Mouse (Mus musculus): ENCODE data around the gene Mfsd14a. TPM values are rescaled to one million over a fixed set of nuclear protein-coding genes. Genes with fewer than 3 reads are reported as not detected.

Mfsd14a gene
- polyA plus RNA-seq, 1 experiment, result 13.3 TPM

- Histone ChIP-seq H3ac (ENCODE audit: control insufficient read depth, insufficient read length, low read depth) (no peak overlapping the region), H3K27me3 (ENCODE audit: control insufficient read depth, insufficient read depth, insufficient read length) (no peaks in the 10 kb centered on the region), H3K36me3 (ENCODE audit: control insufficient read depth, insufficient read depth) (peaks cover 8% of the 10 kb centered on the region), H3K4me3 (ENCODE audit: insufficient read depth, poor library complexity, severe bottlenecking) (no peak overlapping the region), H3K79me3 (ENCODE audit: low read depth) (peaks cover 22% of the 10 kb centered on the region), H3K79me2 (ENCODE audit: control insufficient read depth, insufficient read depth) (peaks cover 84% of the 10 kb centered on the region)
- no peak for TF ChIP-seq MAX (IDR thresholded peaks at IDR 0.05)
- TF ChIP-seq CEBPB (IDR thresholded peaks at IDR 0.05; ENCODE audit: low read depth), result no peak
- TF ChIP-seq FOSL1 (IDR thresholded peaks at IDR 0.05; ENCODE audit: insufficient read depth, low read length, poor library complexity, severe bottlenecking), result no peak
- no peak for TF ChIP-seq USF1 (IDR thresholded peaks at IDR 0.05; ENCODE audit: low read depth)
- no peak for TF ChIP-seq MYOD1 (IDR thresholded peaks at IDR 0.05; ENCODE audit: control insufficient read depth, insufficient read length, low read depth)
- TF ChIP-seq CTCF (IDR thresholded peaks at IDR 0.05; ENCODE audit: control insufficient read depth, insufficient read depth, insufficient read length), result no peak
- TF ChIP-seq MYOG (IDR thresholded peaks at IDR 0.05; ENCODE audit: control insufficient read depth, extremely low read depth, insufficient read length), result no peak
Observed at GRCm38 (mm10) chr3:116702647-116703272, 40.3 kb upstream of the Mfsd14a start.

- Histone ChIP-seq H3K79me2 (ENCODE audit: control insufficient read depth, insufficient read depth) (peaks cover 80% of the 10 kb centered on the region), H3K27me3 (ENCODE audit: control insufficient read depth, insufficient read depth, insufficient read length) (no peaks in the 10 kb centered on the region), H3K36me3 (ENCODE audit: control insufficient read depth, insufficient read depth) (peaks cover 4% of the 10 kb centered on the region), H3K79me3 (ENCODE audit: low read depth) (peaks cover 23% of the 10 kb centered on the region), H3K4me3 (ENCODE audit: insufficient read depth, poor library complexity, severe bottlenecking) (no peak overlapping the region), H3ac (ENCODE audit: control insufficient read depth, insufficient read length, low read depth) (no peak overlapping the region)
- TF ChIP-seq MAX (IDR thresholded peaks at IDR 0.05) (no peak), CTCF (IDR thresholded peaks at IDR 0.05; ENCODE audit: control insufficient read depth, insufficient read depth, insufficient read length) (no peak), MYOD1 (IDR thresholded peaks at IDR 0.05; ENCODE audit: control insufficient read depth, insufficient read length, low read depth) (no peak), CEBPB (IDR thresholded peaks at IDR 0.05; ENCODE audit: low read depth) (no peak), MYOG (IDR thresholded peaks at IDR 0.05; ENCODE audit: control insufficient read depth, extremely low read depth, insufficient read length) (no peak), FOSL1 (IDR thresholded peaks at IDR 0.05; ENCODE audit: insufficient read depth, low read length, poor library complexity, severe bottlenecking) (no peak), USF1 (IDR thresholded peaks at IDR 0.05; ENCODE audit: low read depth) (no peak)
Observed at GRCm38 (mm10) chr3:116701601-116702000, 39.1 kb upstream of the Mfsd14a start.

GRCm38 (mm10) chr3:116698786-116699185, 36.3 kb upstream of the Mfsd14a start:
- Histone ChIP-seq H3ac (ENCODE audit: control insufficient read depth, insufficient read length, low read depth) (no peak overlapping the region), H3K79me3 (ENCODE audit: low read depth) (peaks cover 26% of the 10 kb centered on the region)
- no peak for TF ChIP-seq USF1 (IDR thresholded peaks at IDR 0.05; ENCODE audit: low read depth)
- no peak for TF ChIP-seq MAX (IDR thresholded peaks at IDR 0.05)
- TF ChIP-seq FOSL1 (IDR thresholded peaks at IDR 0.05; ENCODE audit: insufficient read depth, low read length, poor library complexity, severe bottlenecking), result no peak
- no peak for TF ChIP-seq MYOG (IDR thresholded peaks at IDR 0.05; ENCODE audit: control insufficient read depth, extremely low read depth, insufficient read length)
- no peak for TF ChIP-seq MYOD1 (IDR thresholded peaks at IDR 0.05; ENCODE audit: control insufficient read depth, insufficient read length, low read depth)
- TF ChIP-seq CTCF (IDR thresholded peaks at IDR 0.05; ENCODE audit: control insufficient read depth, insufficient read depth, insufficient read length), result no peak
- TF ChIP-seq CEBPB (IDR thresholded peaks at IDR 0.05; ENCODE audit: low read depth), result no peak

GRCm38 (mm10) chr3:116695666-116695985, 33.1 kb upstream of the Mfsd14a start:
- TF ChIP-seq CEBPB (IDR thresholded peaks at IDR 0.05; ENCODE audit: low read depth) (no peak), FOSL1 (IDR thresholded peaks at IDR 0.05; ENCODE audit: insufficient read depth, low read length, poor library complexity, severe bottlenecking) (no peak), MYOG (IDR thresholded peaks at IDR 0.05; ENCODE audit: control insufficient read depth, extremely low read depth, insufficient read length) (no peak), MYOD1 (IDR thresholded peaks at IDR 0.05; ENCODE audit: control insufficient read depth, insufficient read length, low read depth) (no peak), USF1 (IDR thresholded peaks at IDR 0.05; ENCODE audit: low read depth) (no peak), CTCF (IDR thresholded peaks at IDR 0.05; ENCODE audit: control insufficient read depth, insufficient read depth, insufficient read length) (no peak), MAX (IDR thresholded peaks at IDR 0.05) (no peak)
- Histone ChIP-seq H3K36me3 (ENCODE audit: control insufficient read depth, insufficient read depth) (peaks cover 12% of the 10 kb centered on the region), H3K27me3 (ENCODE audit: control insufficient read depth, insufficient read depth, insufficient read length) (no peaks in the 10 kb centered on the region), H3K79me3 (ENCODE audit: low read depth) (peaks cover 12% of the 10 kb centered on the region), H3K4me3 (ENCODE audit: insufficient read depth, poor library complexity, severe bottlenecking) (no peak overlapping the region), H3K79me2 (ENCODE audit: control insufficient read depth, insufficient read depth) (peaks cover 36% of the 10 kb centered on the region), H3ac (ENCODE audit: control insufficient read depth, insufficient read length, low read depth) (no peak overlapping the region)

More at GRCm38 (mm10) chr3:116698786-116699185, 36.3 kb upstream of the Mfsd14a start:
- peaks cover 3% of the 10 kb centered on the region for H3K36me3 ChIP-seq (ENCODE audit: control insufficient read depth, insufficient read depth)
- no peaks in the 10 kb centered on the region for H3K27me3 ChIP-seq (ENCODE audit: control insufficient read depth, insufficient read depth, insufficient read length)
- peaks cover 63% of the 10 kb centered on the region for H3K79me2 ChIP-seq (ENCODE audit: control insufficient read depth, insufficient read depth)
- H3K4me3 ChIP-seq (ENCODE audit: insufficient read depth, poor library complexity, severe bottlenecking), result no peak overlapping the region

GRCm38 (mm10) chr3:116694955-116695665, 32.6 kb upstream of the Mfsd14a start:
- H3K36me3 ChIP-seq (ENCODE audit: control insufficient read depth, insufficient read depth), result peaks cover 12% of the 10 kb centered on the region
- TF ChIP-seq USF1 (IDR thresholded peaks at IDR 0.05; ENCODE audit: low read depth), result no peak
- no peak for TF ChIP-seq CEBPB (IDR thresholded peaks at IDR 0.05; ENCODE audit: low read depth)
- no peak for TF ChIP-seq FOSL1 (IDR thresholded peaks at IDR 0.05; ENCODE audit: insufficient read depth, low read length, poor library complexity, severe bottlenecking)
- no peak for TF ChIP-seq MYOD1 (IDR thresholded peaks at IDR 0.05; ENCODE audit: control insufficient read depth, insufficient read length, low read depth)
- TF ChIP-seq MAX (IDR thresholded peaks at IDR 0.05), result no peak
- TF ChIP-seq MYOG (IDR thresholded peaks at IDR 0.05; ENCODE audit: control insufficient read depth, extremely low read depth, insufficient read length), result no peak
- no peak for TF ChIP-seq CTCF (IDR thresholded peaks at IDR 0.05; ENCODE audit: control insufficient read depth, insufficient read depth, insufficient read length)
- H3K27me3 ChIP-seq (ENCODE audit: control insufficient read depth, insufficient read depth, insufficient read length), result no peaks in the 10 kb centered on the region
- no peak overlapping the region for H3ac ChIP-seq (ENCODE audit: control insufficient read depth, insufficient read length, low read depth)
- H3K4me3 ChIP-seq (ENCODE audit: insufficient read depth, poor library complexity, severe bottlenecking), result no peak overlapping the region
- peaks cover 12% of the 10 kb centered on the region for H3K79me3 ChIP-seq (ENCODE audit: low read depth)
- peaks cover 32% of the 10 kb centered on the region for H3K79me2 ChIP-seq (ENCODE audit: control insufficient read depth, insufficient read depth)
